Mouse (Mus musculus): ENCODE measurements around the gene Tfeb.

Gene Tfeb

DNA sequence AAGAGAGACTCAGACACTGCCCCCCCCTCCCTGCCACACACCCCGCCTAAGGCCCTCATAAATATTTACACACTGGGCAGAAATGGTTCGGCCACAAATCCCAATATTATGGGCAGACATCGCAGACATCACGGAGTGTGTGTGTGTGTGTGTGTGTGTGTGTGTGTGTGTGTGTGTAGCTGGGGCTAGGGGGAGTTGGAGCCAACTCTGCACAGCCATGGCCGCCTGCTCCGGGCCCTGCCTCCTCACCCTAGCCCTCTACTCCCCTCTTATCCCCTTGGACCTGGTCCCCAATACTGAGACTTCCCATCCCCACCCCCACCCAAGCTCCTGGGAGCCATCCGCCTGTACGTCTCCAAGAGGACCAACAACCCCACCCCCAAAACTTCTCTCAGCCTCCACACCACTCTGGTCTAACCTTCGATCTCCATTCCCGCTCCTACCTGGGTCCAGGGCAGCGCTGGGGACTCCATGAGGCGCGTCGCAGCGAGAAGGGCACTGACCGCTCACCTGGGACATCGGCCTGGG is 95.7 kb downstream of the Tfeb start:
- no peak for DNase-seq (ENCODE audit: low read depth, low spot score)

DNA sequence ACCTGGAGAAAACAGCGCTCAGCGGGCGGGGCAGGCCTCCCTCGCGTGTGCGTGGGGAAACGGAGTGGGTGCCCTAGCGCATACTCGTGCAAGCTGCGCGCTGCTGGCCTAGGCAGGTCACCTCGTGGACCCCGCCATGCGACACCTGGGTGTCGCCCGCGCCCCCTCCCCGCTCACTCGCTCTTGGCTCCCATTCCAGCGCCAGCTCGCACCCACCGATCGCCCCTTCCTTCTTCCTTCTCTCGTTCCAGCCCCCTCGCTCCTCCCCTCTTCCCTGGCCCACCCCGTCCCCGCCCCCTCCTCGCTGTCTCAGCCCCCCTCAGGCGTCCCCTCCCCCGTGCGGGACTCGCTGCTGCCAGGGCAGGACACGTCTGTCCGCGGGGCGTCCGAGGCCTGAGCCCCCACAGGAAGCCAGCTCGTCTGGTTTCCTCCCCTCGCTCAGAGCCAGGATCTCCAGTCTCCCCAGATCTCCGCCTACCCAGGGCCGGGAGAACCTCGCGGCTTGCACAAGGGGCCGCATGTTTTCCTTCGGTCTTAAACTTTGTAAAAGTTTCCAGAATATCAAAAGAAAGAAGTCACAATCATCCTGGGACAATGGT is 96.3 kb downstream of the Tfeb start:
- DNase-seq (ENCODE audit: low read depth, low spot score), result no peak

DNA sequence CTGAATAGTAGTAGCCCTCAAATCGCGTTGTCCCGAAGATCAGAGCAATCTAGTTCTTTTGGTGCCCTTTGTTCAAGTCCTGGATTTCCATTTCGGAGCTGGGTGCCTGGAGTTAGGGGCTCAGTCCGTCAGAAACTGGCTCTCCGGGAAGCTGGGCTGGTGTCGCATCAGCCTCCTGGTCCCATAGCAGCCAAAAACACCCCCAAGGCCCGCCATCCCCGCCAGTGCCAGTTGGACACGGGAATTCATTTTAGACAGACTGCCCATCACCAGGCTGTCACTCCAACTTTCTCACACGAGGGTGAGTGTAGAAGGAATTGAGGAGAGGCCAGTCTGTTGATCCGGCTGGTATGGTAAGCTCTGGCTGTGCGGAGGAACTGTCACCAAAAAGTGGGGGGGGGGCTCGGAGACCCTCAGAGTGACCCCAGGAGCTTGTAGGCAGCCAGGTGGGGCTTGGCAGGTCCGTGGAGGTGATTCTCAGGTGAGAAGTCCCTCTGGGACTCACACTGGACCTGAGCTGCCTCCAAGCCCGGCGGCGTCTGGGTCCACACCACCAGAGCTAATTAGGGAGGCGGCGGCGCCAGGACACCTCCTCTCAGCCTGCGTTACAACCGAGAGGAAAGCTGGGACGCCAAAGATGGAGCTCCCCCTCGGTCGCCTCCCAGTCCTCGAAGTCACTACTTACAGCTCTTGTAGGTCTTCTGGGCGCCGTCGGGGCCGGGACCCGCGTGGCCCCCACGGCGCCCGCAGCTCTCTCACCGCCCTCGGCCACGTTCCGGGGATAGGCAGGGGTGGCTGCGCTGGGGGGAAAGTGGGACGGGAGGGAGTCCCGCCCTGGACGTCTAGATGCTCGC is 97.0 kb downstream of the Tfeb start:
- DNase-seq (ENCODE audit: low read depth, low spot score), result no peak

DNA sequence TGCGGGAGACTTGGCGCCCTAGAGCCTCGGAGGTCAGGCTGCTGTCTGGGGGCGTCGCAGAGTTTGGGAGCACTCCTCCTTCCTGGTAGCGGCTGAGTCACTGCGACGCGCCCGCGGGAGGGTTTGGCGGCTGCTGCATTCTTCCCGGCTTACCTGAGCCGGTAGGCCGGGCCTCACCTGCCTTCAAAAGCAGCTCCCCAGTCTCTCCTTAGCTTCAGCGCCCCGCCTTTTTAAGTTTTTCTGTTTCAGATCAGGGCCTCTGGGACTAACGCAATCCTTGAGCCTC is 97.6 kb downstream of the Tfeb start, which contains the start of gene Mdfi:
Gene Mdfi (minus strand): TSS at position 210 of the 286 bp plus-strand sequence.
- no peak for DNase-seq (ENCODE audit: low read depth, low spot score)

DNA sequence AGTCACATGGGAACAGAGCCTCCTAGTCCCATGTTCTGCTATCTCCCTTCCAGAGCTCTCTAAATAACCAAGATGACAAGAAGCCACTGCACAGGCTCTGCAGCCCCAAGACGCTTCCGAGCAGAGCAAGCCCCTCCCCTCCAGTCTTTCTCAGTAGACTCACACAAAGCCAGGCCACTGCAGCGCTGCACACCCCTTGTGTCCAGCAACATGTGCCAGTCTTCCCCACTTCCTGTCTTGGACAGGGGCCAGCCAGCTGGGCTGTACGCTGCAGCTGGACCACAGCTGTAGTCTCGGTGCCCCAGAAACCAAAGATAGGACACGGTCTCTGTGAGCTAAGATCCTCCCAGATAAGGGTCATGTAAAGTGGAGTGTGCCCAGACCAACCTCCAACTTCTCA is 101.0 kb downstream of the Tfeb start:
- no peak for DNase-seq (ENCODE audit: low read depth, low spot score)

DNA sequence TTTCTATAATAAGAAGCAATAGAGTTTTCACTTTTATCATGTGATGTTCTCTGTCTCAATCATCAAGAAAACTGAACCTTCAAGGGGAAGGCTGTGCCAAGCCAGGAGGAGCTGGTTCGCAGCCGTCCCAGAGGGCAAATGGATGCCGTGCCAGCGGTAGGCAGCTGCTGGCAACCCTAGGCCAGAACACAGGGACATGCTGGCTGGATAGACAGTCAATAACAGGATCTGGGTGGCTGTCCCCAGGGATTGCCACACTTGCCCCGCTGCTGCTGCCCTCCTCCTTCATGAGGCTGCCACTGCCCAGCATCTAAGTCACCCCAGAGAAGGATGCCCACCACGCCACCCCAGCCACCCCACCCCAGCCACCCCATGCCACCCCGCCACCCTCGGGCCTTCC is 104.7 kb downstream of the Tfeb start:
- DNase-seq (ENCODE audit: low read depth, low spot score), result no peak

All from c-Kit-negative CD71-positive TER-119-positive erythroid progenitor cells, embryonic 14.5 days (primary cell).